Mouse (Mus musculus): Measurements from ENCODE around the gene Epb41l3. TPM values are rescaled to one million over a fixed set of nuclear protein-coding genes. Genes with fewer than 3 reads are reported as not detected.

Gene Epb41l3
- total and polyA plus RNA-seq, 2 experiments from 2014 or later, result 41.9 to 53.7 TPM

DNA sequence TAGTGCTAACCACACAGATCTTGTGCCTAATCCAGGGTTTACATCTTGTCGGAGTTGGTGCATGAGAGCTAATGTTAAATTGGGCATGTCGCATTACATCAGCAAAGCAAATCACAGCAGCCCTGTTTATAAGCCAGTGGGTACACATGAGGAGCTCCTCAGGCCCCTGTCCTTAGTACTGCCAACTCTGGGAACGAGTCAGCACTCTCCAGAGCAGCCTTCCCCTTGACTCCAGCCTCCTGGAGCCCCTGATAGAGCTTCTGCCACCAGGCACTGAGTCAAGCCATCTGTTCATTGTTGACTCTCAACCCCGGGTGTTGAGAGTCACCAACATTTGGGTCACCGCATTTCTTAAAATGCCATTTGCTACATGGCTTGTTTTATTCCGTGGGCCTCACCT, 192.0 kb downstream of the Epb41l3 start:
- TF ChIP-seq CTCF (IDR thresholded peaks at IDR 0.05; ENCODE audit: low read depth) (no peak), EP300 (IDR thresholded peaks at IDR 0.05; ENCODE audit: low read depth) (no peak)
- H3K4me2 ChIP-seq (ENCODE audit: low read depth, low read length), result 0 out of 2 replicates have a peak overlapping the region, but pooled peaks have one; percentile 5
- 0 out of 2 replicates have a peak, but pooled peaks cover 2% of the 10 kb centered on the region for H3K36me3 ChIP-seq (replicated peaks; ENCODE audit: control insufficient read depth, insufficient read depth, low read length)
- H3K9me3 ChIP-seq (replicated peaks; ENCODE audit: control insufficient read depth, low read length), result no peaks in the 10 kb centered on the region
- WGBS, result 35% methylated on average over 6 of the region's 6 CpGs
- no peak overlapping the region for H3K4me3 ChIP-seq (ENCODE audit: low read depth, low read length)
- no peak overlapping the region for H3K9ac ChIP-seq (replicated peaks; ENCODE audit: low read depth, low read length)
- DNase-seq (ENCODE audit: low spot score) (peak; percentile 61), ATAC-seq (ENCODE audit: insufficient read depth, low read depth) (peak; percentile 88)
- peaks cover 21% of the 10 kb centered on the region for H3K4me1 ChIP-seq (ENCODE audit: control insufficient read depth, insufficient read depth)
- H3K27me3 ChIP-seq (ENCODE audit: control insufficient read depth, insufficient read depth, low read length), result no peaks in the 10 kb centered on the region
- H3K27ac ChIP-seq (ENCODE audit: low read depth), result peak overlapping the region; percentile 67

DNA sequence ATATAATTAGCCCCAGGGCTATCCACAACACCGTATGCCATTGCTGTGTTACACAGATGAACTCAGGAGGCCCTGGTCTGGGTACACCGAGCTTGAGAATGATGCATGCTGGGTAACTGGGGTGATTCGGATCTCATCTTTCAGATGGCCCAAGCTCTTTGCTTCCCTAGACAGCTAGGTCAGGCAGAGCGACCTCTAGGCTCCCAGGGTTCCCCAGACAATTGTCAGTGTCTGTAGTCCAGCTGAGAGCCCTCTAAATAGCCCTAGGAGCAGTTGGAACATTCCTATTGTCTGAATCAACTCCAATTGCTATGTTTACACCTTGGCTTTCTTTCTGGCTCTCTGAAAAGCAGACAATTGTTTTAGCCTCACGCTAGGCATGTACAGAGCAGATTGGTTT, 201.9 kb downstream of the Epb41l3 start:
- H3K27ac ChIP-seq (ENCODE audit: low read depth), result no peak overlapping the region
- H3K4me2 ChIP-seq (ENCODE audit: low read depth, low read length), result no peak overlapping the region
- no peak overlapping the region for H3K4me3 ChIP-seq (ENCODE audit: low read depth, low read length)
- H3K9me3 ChIP-seq (replicated peaks; ENCODE audit: control insufficient read depth, low read length), result no peaks in the 10 kb centered on the region
- H3K36me3 ChIP-seq (replicated peaks; ENCODE audit: control insufficient read depth, insufficient read depth, low read length), result peaks cover 27% of the 10 kb centered on the region
- no peaks in the 10 kb centered on the region for H3K4me1 ChIP-seq (ENCODE audit: control insufficient read depth, insufficient read depth)
- peak; percentile 18 for DNase-seq (ENCODE audit: low spot score)
- 53% methylated on average over 5 of the region's 5 CpGs for WGBS
- TF ChIP-seq EP300 (IDR thresholded peaks at IDR 0.05; ENCODE audit: low read depth) (no peak), CTCF (IDR thresholded peaks at IDR 0.05; ENCODE audit: low read depth) (no peak)
- H3K9ac ChIP-seq (replicated peaks; ENCODE audit: low read depth, low read length), result no peak overlapping the region
- H3K27me3 ChIP-seq (ENCODE audit: control insufficient read depth, insufficient read depth, low read length), result no peaks in the 10 kb centered on the region
- peak; percentile 62 for ATAC-seq (ENCODE audit: insufficient read depth, low read depth)

DNA sequence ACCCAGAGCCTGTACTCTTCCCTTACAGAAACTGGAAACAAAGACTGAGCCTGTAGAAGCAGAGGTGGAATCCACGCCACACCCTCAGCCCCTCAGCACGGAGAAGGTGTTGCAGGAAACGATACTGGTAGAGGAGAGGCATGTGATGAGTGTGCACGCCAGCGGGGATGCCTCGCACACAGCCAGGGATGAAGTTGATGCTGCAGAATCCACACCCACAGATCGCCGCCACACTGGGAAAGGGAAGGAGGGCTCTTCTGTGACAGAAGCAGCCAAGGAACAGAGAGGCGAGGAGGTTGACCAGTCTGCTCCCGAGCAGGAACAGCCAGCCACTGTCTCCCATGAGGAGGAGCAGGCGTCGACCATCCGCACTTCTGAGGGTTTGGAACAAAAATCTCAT, 209.0 kb downstream of the Epb41l3 start:
- Histone ChIP-seq H3K27me3 (ENCODE audit: control insufficient read depth, insufficient read depth, low read length) (no peaks in the 10 kb centered on the region), H3K4me1 (ENCODE audit: control insufficient read depth, insufficient read depth) (no peaks in the 10 kb centered on the region), H3K9ac (replicated peaks; ENCODE audit: low read depth, low read length) (no peak overlapping the region), H3K36me3 (replicated peaks; ENCODE audit: control insufficient read depth, insufficient read depth, low read length) (peaks cover 78% of the 10 kb centered on the region), H3K27ac (ENCODE audit: low read depth) (no peak overlapping the region), H3K4me3 (ENCODE audit: low read depth, low read length) (no peak overlapping the region), H3K4me2 (ENCODE audit: low read depth, low read length) (no peak overlapping the region), H3K9me3 (replicated peaks; ENCODE audit: control insufficient read depth, low read length) (no peaks in the 10 kb centered on the region)
- no peak for DNase-seq (ENCODE audit: low spot score)
- no peak for ATAC-seq (ENCODE audit: insufficient read depth, low read depth)
- no peak for TF ChIP-seq EP300 (IDR thresholded peaks at IDR 0.05; ENCODE audit: low read depth)
- TF ChIP-seq CTCF (IDR thresholded peaks at IDR 0.05; ENCODE audit: low read depth), result no peak
- WGBS, result 90% methylated on average over 13 of the region's 13 CpGs

DNA sequence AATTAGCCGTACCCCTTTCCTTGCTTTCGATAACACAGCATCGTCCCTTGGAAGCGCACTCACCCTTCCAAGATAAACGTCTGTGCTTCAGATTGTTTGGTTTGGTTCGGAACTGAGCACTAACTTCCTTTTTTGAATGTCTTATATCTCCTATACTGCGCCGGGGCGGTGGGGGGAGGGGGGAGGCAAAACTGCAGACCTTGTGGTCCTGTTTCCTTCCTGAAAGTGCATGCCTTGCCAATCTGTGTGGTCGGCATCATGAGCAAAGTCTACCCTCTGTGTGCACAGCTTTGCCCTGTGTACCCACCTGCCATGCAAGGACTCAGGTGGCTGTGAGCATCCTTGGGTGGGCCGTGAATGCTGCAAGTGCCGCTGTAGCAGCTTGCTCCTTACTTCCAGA, 212.6 kb downstream of the Epb41l3 start:
- no peaks in the 10 kb centered on the region for H3K27me3 ChIP-seq (ENCODE audit: control insufficient read depth, insufficient read depth, low read length)
- peaks cover 52% of the 10 kb centered on the region for H3K36me3 ChIP-seq (replicated peaks; ENCODE audit: control insufficient read depth, insufficient read depth, low read length)
- H3K4me3 ChIP-seq (ENCODE audit: low read depth, low read length), result no peak overlapping the region
- peaks cover 4% of the 10 kb centered on the region; the same call in 1 of the 2 replicates for H3K9me3 ChIP-seq (replicated peaks; ENCODE audit: control insufficient read depth, low read length)
- ATAC-seq (ENCODE audit: insufficient read depth, low read depth), result no peak
- no peak overlapping the region for H3K4me2 ChIP-seq (ENCODE audit: low read depth, low read length)
- no peak for DNase-seq (ENCODE audit: low spot score)
- TF ChIP-seq CTCF (IDR thresholded peaks at IDR 0.05; ENCODE audit: low read depth) (no peak), EP300 (IDR thresholded peaks at IDR 0.05; ENCODE audit: low read depth) (no peak)
- H3K27ac ChIP-seq (ENCODE audit: low read depth), result no peak overlapping the region
- H3K9ac ChIP-seq (replicated peaks; ENCODE audit: low read depth, low read length), result no peak overlapping the region
- 87% methylated on average over 12 of the region's 12 CpGs for WGBS
- H3K4me1 ChIP-seq (ENCODE audit: control insufficient read depth, insufficient read depth), result no peaks in the 10 kb centered on the region

DNA sequence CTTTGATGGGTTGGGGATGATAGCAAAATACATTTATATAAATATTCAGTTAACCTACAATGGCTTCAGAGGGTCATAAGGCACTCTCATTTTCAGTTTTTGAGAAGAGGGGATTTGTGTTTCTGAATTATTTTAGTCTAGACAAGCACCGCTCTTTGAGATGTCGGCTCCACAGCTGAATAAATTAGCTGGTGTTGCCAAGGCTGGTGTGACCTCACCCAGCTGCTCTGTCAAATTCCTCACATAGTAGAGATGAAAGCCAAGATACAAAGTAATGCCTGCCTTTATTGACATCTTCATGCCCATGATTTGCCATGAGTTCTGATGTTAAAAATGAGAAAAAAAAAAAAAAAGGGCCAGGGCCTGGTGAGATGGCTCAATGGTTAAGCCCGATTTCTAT, 214.8 kb downstream of the Epb41l3 start:
- DNase-seq (ENCODE audit: low spot score) (no peak), ATAC-seq (ENCODE audit: insufficient read depth, low read depth) (no peak)
- WGBS, result 85% methylated on average over 3 of the region's 3 CpGs
- H3K9ac ChIP-seq (replicated peaks; ENCODE audit: low read depth, low read length), result no peak overlapping the region
- H3K4me3 ChIP-seq (ENCODE audit: low read depth, low read length), result no peak overlapping the region
- H3K27ac ChIP-seq (ENCODE audit: low read depth), result no peak overlapping the region
- no peaks in the 10 kb centered on the region for H3K27me3 ChIP-seq (ENCODE audit: control insufficient read depth, insufficient read depth, low read length)
- peaks cover 39% of the 10 kb centered on the region for H3K36me3 ChIP-seq (replicated peaks; ENCODE audit: control insufficient read depth, insufficient read depth, low read length)
- no peak overlapping the region for H3K4me2 ChIP-seq (ENCODE audit: low read depth, low read length)
- H3K9me3 ChIP-seq (replicated peaks; ENCODE audit: control insufficient read depth, low read length), result peaks cover 4% of the 10 kb centered on the region; the same call in 1 of the 2 replicates
- no peaks in the 10 kb centered on the region for H3K4me1 ChIP-seq (ENCODE audit: control insufficient read depth, insufficient read depth)
- TF ChIP-seq CTCF (IDR thresholded peaks at IDR 0.05; ENCODE audit: low read depth), result no peak
- TF ChIP-seq EP300 (IDR thresholded peaks at IDR 0.05; ENCODE audit: low read depth), result no peak

DNA sequence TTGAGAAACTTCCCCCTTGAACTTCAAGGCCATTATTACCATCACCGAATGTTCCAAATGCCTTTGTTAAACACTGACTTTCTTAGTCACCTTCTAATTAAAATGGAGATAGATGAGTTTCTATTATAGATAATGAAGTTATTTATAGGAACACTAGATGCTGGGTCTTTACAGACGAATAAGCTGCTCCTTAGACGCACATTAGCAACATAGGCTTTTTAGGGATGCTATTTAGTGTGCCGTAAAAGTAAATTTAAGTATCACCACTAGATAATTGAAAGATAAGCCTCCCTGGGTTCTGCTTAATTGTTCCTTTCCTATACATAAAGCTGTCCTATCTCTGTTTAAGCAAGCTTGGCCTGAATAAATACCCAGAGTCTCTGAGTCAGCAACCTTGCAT, 226.1 kb downstream of the Epb41l3 start:
- Histone ChIP-seq H3K36me3 (replicated peaks; ENCODE audit: control insufficient read depth, insufficient read depth, low read length) (no peaks in the 10 kb centered on the region), H3K9me3 (replicated peaks; ENCODE audit: control insufficient read depth, low read length) (no peaks in the 10 kb centered on the region), H3K4me2 (ENCODE audit: low read depth, low read length) (no peak overlapping the region), H3K4me3 (ENCODE audit: low read depth, low read length) (no peak overlapping the region), H3K9ac (replicated peaks; ENCODE audit: low read depth, low read length) (no peak overlapping the region), H3K27me3 (ENCODE audit: control insufficient read depth, insufficient read depth, low read length) (no peaks in the 10 kb centered on the region), H3K4me1 (ENCODE audit: control insufficient read depth, insufficient read depth) (no peaks in the 10 kb centered on the region), H3K27ac (ENCODE audit: low read depth) (no peak overlapping the region)
- TF ChIP-seq CTCF (IDR thresholded peaks at IDR 0.05; ENCODE audit: low read depth), result no peak
- WGBS, result 55% methylated on average over 4 of the region's 4 CpGs
- no peak for DNase-seq (ENCODE audit: low spot score)
- no peak for ATAC-seq (ENCODE audit: insufficient read depth, low read depth)

Measured in heart, postnatal 0 days (tissue).